Mouse (Mus musculus): Measurements from ENCODE around the gene Rpl13.

Rpl13 gene

DNA sequence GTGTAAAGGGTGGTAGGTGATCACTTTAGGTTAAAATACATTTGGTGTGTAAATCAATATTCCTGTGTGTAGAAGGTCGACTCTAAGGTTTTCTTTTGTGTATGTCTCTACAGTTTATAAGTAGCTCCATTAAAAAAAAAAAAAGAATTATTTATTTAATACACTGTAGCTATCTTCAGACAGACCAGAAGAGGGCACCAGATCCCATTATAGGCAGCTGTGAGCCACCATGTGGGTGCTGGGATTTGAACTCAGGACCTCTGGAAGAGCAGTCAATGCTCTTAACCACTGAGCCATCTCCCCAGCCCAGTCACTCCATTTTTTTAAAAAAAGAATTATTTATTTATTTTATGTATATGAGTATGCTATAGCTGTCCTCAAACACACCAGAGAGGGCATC lies 5.9 kb downstream of the Rpl13 start:
- DNase-seq (ENCODE audit: low read depth): no peak

DNA sequence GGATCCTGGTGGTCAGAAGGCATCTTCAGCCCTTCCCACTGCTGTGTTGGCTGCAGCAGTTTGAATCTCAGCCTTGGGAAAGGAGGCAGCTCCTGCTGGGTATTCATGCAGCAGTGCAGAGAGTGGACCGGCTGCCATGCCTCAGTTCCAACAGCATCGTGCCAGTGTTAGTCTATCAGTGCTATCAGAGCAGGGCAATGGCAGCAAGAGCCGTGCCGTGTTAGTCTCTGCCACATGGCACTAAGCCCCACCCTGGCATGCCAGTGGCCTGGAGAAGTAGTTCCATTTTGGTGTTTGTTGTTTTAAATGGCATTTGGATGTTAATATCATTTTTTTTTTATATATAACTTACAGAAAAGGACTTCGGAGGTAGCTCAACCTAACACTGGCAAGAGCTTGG lies 6.8 kb downstream of the Rpl13 start:
- no peak for DNase-seq (ENCODE audit: low read depth)

GRCm38 (mm10) chr8:123110649-123111048 lies 8.5 kb downstream of the Rpl13 start:
- DNase-seq (ENCODE audit: low read depth): no peak

- DNase-seq (ENCODE audit: low read depth): no peak
Observed at GRCm38 (mm10) chr8:123112892-123113291, 10.7 kb downstream of the Rpl13 start.

GRCm38 (mm10) chr8:123113908-123114469 lies 11.8 kb downstream of the Rpl13 start:
- DNase-seq (ENCODE audit: low read depth): no peak

DNA sequence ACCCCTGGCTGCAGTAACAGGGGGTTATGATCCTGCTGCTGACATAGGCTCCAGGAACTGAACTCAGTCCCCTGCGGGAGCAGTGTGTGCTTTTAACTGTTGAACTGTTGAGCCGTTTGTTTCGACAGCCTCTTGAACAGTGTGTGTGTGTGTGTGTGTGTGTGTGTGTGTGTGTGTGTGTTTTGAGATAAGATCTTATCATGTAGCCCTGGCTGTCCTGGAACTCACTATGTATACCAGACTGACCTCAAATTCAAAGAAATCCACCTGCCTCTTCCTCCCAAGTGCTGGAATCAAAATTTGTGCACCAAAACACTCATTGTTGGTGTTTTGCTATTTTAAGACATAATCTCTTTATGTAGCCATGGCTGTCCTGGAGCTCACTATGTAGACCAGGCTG lies 12.5 kb downstream of the Rpl13 start:
- DNase-seq (ENCODE audit: low read depth): no peak

DNA sequence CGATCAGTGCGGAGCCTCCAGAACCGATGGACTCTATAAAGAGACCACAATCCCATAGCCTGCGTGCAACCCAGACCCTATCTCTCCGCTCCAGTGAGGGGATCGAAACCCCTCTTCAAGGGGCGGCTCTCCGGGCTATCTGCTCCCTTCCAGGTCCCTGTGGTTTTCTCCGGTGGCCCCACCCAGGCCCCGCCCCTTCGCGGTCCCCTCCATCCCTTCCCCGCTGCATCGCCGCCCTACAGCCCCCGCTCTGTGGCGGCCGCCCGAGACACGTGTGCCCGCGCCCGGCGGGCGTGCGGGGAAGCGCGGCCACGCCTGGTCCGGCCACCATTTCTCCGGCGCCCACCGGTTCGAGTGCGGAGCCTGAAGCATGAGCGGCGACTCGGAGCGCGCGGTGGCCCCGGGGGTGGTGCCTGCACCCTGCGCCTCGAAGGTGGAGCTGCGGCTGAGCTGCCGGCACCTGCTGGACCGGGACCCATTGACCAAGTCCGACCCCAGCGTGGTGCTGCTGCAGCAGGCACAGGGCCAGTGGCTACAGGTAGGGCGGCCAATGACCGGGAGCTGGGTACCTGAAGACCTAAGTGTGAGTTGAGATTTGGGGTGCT lies 15.1 kb downstream of the Rpl13 start, which contains the start of gene Cpne7:
Gene Cpne7, plus strand, starts transcription at position 248 of the 605 bp plus-strand sequence.
- DNase-seq (ENCODE audit: low read depth): no peak

GRCm38 (mm10) chr8:123117744-123118143 lies 15.6 kb downstream of the Rpl13 start:
- no peak for DNase-seq (ENCODE audit: low read depth)

DNA sequence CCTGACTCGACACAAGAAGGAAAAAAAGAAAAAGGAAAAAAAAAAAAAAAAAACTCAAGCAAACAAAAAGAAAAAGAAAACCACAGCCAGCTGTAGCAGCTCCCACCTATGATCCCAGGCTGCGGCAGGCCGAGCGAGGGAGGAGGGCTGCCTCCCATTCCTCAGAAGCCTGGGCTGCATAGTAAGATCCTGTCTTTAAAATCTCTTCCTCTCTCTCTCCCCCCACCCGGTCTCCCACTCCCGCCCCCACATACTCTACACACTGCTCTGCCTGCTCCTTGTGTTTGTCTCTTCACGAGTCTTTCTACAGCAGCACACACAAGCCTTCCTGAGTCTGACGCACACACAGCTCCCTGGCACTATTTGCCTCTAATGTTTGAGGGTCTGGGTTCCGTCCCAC lies 19.9 kb downstream of the Rpl13 start:
- DNase-seq (ENCODE audit: low read depth): no peak

GRCm38 (mm10) chr8:123122670-123123069 lies 20.5 kb downstream of the Rpl13 start:
- DNase-seq (ENCODE audit: low read depth): no peak

DNA sequence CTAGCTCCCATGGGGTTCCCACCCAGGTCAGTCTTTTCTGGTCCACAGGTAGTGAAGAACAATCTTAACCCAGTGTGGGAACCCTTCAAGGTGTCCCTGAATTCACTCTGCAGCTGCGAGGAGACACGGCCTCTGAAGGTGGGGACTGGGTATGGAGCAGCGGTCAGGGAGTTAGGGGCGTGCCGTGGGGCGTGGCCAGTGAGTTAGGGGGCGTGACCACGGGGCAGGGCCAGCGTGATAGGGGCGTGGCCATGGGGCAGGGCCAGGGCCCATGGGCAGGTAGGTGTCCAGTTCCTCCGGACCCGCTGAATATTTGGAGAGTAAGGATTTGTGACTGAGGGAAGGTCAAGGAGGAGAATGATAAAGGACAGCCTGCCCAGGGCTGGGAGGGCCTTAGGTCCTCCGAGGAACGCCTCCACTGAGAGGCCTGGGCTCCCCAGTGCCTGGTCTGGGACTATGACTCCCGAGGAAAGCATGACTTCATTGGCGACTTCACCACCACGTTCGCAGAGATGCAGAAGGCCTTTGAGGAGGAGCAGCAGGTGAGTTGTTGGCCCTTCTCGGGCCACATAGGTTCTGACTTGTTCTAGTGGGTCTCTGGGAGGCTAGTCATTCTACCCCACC lies 24.2 kb downstream of the Rpl13 start:
- DNase-seq (ENCODE audit: low read depth): no peak

DNA sequence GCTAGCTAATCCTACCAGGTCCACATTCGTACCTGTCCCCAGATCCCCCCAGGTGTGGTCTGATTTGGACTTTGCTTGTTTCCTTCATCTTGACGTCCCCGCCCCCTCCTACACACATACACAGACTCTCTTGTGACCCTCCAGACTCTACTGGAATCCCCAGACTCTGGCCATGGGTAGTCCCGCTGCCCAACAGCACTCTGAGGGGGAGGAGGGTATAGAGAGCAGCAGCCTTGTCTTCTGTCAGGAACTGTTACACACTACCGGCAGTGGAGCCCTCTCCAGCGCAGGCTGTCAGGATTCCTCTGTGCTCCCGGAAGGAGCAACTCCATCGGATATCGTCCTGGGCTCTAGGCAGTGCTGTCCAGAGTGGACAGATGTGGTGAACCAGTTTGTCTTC lies 28.9 kb downstream of the Rpl13 start:
- no peak for DNase-seq (ENCODE audit: low read depth)

GRCm38 (mm10) chr8:123132953-123133352 lies 30.8 kb downstream of the Rpl13 start:
- no peak for DNase-seq (ENCODE audit: low read depth)

GRCm38 (mm10) chr8:123134149-123134713 lies 32.1 kb downstream of the Rpl13 start:
- no peak for DNase-seq (ENCODE audit: low read depth)

GRCm38 (mm10) chr8:123135406-123135805 lies 33.3 kb downstream of the Rpl13 start:
- no peak for DNase-seq (ENCODE audit: low read depth)

DNA sequence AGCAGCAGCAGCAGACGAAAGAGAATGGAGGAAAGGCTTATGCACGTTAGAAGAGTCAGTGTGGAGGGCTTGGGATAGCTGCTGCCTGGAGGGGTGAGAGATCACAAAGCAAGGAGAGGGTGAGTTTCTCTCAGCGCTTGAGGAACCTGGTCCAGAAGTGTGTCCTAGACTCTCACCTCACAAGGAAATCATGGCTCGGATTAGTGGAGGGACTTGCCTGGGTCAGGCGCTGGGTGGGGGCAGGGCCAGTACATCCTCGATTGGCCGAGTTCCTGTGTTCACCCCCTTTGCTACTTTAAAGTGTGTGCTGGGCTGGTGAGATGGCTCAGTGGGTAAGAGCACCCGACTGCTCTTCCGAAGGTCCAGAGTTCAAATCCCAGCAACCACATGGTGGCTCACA lies 33.7 kb downstream of the Rpl13 start:
- DNase-seq (ENCODE audit: low read depth): no peak

DNA sequence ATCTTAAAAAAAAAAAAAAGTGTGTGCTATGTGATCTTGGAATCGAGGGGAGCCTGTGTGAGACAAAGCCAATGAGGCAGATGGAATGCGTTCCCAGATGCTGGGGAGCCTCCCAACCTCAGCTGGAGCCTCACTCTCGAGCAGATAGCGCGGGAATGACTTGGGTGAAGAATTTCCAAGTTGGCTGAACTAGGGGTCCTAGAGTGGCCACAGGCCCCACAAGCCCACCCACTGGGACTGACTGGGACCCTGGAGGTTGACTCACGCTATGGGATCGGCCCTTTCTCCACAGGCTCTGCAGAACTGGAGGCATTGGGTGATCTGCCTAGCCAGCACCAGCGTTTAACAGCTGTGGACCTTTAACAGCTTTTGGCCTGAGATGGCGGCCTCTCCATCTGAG lies 34.1 kb downstream of the Rpl13 start:
- no peak for DNase-seq (ENCODE audit: low read depth)

GRCm38 (mm10) chr8:123137645-123138077 lies 35.5 kb downstream of the Rpl13 start:
- peak; percentile 72 for DNase-seq (ENCODE audit: low read depth)

DNA sequence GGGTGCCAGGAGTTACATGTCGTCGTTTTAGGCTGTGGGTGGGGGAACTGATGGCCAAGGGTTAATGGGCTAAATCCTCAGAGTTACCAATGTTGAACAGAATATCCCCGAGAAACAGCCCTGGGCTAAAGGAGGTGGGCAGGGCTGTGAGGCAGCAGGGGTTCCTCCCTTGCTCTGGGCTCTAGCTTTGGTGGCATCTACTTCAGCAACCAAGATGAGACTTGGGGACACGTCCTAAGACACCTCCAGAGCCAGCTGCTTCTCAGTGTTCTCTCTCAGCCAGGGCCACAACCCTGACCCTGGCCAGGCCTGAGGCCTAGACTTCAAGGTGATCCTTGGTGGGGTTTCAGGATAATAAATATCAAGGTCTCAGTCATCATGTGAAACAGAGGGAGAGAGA lies 36.6 kb downstream of the Rpl13 start:
- DNase-seq (ENCODE audit: low read depth): no peak

- DNase-seq (ENCODE audit: low read depth): peak; percentile 89
Observed at GRCm38 (mm10) chr8:123141741-123142462, 39.8 kb downstream of the Rpl13 start.

DNA sequence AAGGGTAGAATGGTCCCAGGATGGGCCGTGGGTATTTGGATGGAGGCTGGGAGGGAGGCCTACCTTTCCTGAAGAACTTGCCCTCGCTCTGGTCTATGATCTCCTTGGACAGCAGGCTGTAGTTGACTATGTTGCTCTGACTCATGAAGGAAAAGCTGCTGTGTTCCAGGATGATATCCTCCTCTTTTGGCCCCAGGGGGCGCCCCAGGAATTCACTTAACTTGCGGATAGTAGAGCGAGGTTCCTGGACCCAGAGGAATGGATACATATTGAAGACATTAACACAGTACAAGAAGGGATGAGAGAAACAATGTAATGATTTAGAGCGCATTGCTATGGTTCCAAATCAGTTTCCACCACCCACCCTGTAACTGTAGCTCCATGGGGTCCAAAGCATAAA lies 43.1 kb downstream of the Rpl13 start:
- DNase-seq (ENCODE audit: low read depth): no peak

GRCm38 (mm10) chr8:123146390-123146789 lies 44.2 kb downstream of the Rpl13 start:
- no peak for DNase-seq (ENCODE audit: low read depth)

GRCm38 (mm10) chr8:123150737-123151171 lies 48.6 kb downstream of the Rpl13 start:
- DNase-seq (ENCODE audit: low read depth): no peak
